Mouse (Mus musculus): ENCODE measurements around the gene Rmdn2. TPM values are rescaled to one million over a fixed set of nuclear protein-coding genes. Genes with fewer than 3 reads are reported as not detected.
A peak's percentile ranks its signal among the peaks of the same experiment; 100 is the strongest.

Gene Rmdn2
- polyA plus RNA-seq, 1 experiment from 2014 or later = 7.2 TPM

GRCm38 (mm10) chr17:79580264-79580920 is 31.3 kb upstream of the Rmdn2 start:
- TF ChIP-seq EP300 (optimal IDR thresholded peaks at IDR 0.05) (no peak), CTCF (IDR thresholded peaks at IDR 0.05; ENCODE audit: low read depth) (peak; percentile 96)
- DNase-seq (ENCODE audit: low spot score) (peak; percentile 80), ATAC-seq (ENCODE audit: low FRiP score, low TSS enrichment) (peak; percentile 69)
- Histone ChIP-seq H3K4me3 (ENCODE audit: low read depth, low read length) (no peak overlapping the region), H3K27me3 (ENCODE audit: control insufficient read depth, insufficient read depth, low read length) (no peaks in the 10 kb centered on the region), H3K4me2 (replicated peaks; ENCODE audit: low read depth) (no peak overlapping the region), H3K27ac (replicated peaks) (no peak overlapping the region), H3K9ac (ENCODE audit: low read length) (no peak overlapping the region), H3K4me1 (replicated peaks; ENCODE audit: control insufficient read depth, insufficient read depth) (no peaks in the 10 kb centered on the region), H3K9me3 (ENCODE audit: control insufficient read depth, low read length) (no peaks in the 10 kb centered on the region), H3K36me3 (ENCODE audit: control insufficient read depth, insufficient read depth, low read length) (no peaks in the 10 kb centered on the region)
- 65% methylated on average over 6 of the region's 6 CpGs for WGBS

GRCm38 (mm10) chr17:79583466-79583865 is 28.2 kb upstream of the Rmdn2 start:
- ATAC-seq (ENCODE audit: low FRiP score, low TSS enrichment) = no peak
- H3K9me3 ChIP-seq (ENCODE audit: control insufficient read depth, low read length) = no peaks in the 10 kb centered on the region
- no peak overlapping the region for H3K9ac ChIP-seq (ENCODE audit: low read length)
- no peak overlapping the region for H3K27ac ChIP-seq (replicated peaks)
- no peak overlapping the region for H3K4me3 ChIP-seq (ENCODE audit: low read depth, low read length)
- H3K27me3 ChIP-seq (ENCODE audit: control insufficient read depth, insufficient read depth, low read length) = no peaks in the 10 kb centered on the region
- H3K36me3 ChIP-seq (ENCODE audit: control insufficient read depth, insufficient read depth, low read length) = no peaks in the 10 kb centered on the region
- TF ChIP-seq EP300 (optimal IDR thresholded peaks at IDR 0.05) = no peak
- no peak for TF ChIP-seq CTCF (IDR thresholded peaks at IDR 0.05; ENCODE audit: low read depth)
- H3K4me1 ChIP-seq (replicated peaks; ENCODE audit: control insufficient read depth, insufficient read depth) = no peaks in the 10 kb centered on the region
- WGBS = 66% methylated on average over 4 of the region's 4 CpGs
- no peak for DNase-seq (ENCODE audit: low spot score)
- H3K4me2 ChIP-seq (replicated peaks; ENCODE audit: low read depth) = no peak overlapping the region

- no peak for TF ChIP-seq EP300 (optimal IDR thresholded peaks at IDR 0.05)
- no peak for TF ChIP-seq CTCF (IDR thresholded peaks at IDR 0.05; ENCODE audit: low read depth)
- no peak overlapping the region for H3K4me3 ChIP-seq (ENCODE audit: low read depth, low read length)
- H3K4me2 ChIP-seq (replicated peaks; ENCODE audit: low read depth) = no peak overlapping the region
- H3K9me3 ChIP-seq (ENCODE audit: control insufficient read depth, low read length) = no peaks in the 10 kb centered on the region
- H3K9ac ChIP-seq (ENCODE audit: low read length) = no peak overlapping the region
- no peaks in the 10 kb centered on the region for H3K4me1 ChIP-seq (replicated peaks; ENCODE audit: control insufficient read depth, insufficient read depth)
- H3K27ac ChIP-seq (replicated peaks) = no peak overlapping the region
- H3K36me3 ChIP-seq (ENCODE audit: control insufficient read depth, insufficient read depth, low read length) = no peaks in the 10 kb centered on the region
- WGBS = 78% methylated on average over 6 of the region's 6 CpGs
- no peak for DNase-seq (ENCODE audit: low spot score)
- ATAC-seq (ENCODE audit: low FRiP score, low TSS enrichment) = no peak
- H3K27me3 ChIP-seq (ENCODE audit: control insufficient read depth, insufficient read depth, low read length) = no peaks in the 10 kb centered on the region
Measured at GRCm38 (mm10) chr17:79584246-79584800, 27.3 kb upstream of the Rmdn2 start.

GRCm38 (mm10) chr17:79589913-79590312 is 21.8 kb upstream of the Rmdn2 start:
- no peak overlapping the region for H3K4me2 ChIP-seq (replicated peaks; ENCODE audit: low read depth)
- no peak for ATAC-seq (ENCODE audit: low FRiP score, low TSS enrichment)
- no peak for DNase-seq (ENCODE audit: low spot score)
- no peak overlapping the region for H3K9ac ChIP-seq (ENCODE audit: low read length)
- no peaks in the 10 kb centered on the region for H3K27me3 ChIP-seq (ENCODE audit: control insufficient read depth, insufficient read depth, low read length)
- H3K9me3 ChIP-seq (ENCODE audit: control insufficient read depth, low read length) = no peaks in the 10 kb centered on the region
- H3K36me3 ChIP-seq (ENCODE audit: control insufficient read depth, insufficient read depth, low read length) = no peaks in the 10 kb centered on the region
- no peak overlapping the region for H3K27ac ChIP-seq (replicated peaks)
- TF ChIP-seq CTCF (IDR thresholded peaks at IDR 0.05; ENCODE audit: low read depth) (no peak), EP300 (optimal IDR thresholded peaks at IDR 0.05) (no peak)
- no peaks in the 10 kb centered on the region for H3K4me1 ChIP-seq (replicated peaks; ENCODE audit: control insufficient read depth, insufficient read depth)
- WGBS = 62% methylated on average over 1 of the region's 1 CpGs
- H3K4me3 ChIP-seq (ENCODE audit: low read depth, low read length) = no peak overlapping the region

- H3K4me2 ChIP-seq (replicated peaks; ENCODE audit: low read depth) = no peak overlapping the region
Measured at GRCm38 (mm10) chr17:79595996-79596395, 15.7 kb upstream of the Rmdn2 start.

GRCm38 (mm10) chr17:79598151-79598550 is 13.5 kb upstream of the Rmdn2 start:
- H3K27me3 ChIP-seq (ENCODE audit: control insufficient read depth, insufficient read depth, low read length) = no peaks in the 10 kb centered on the region
- no peak overlapping the region for H3K4me2 ChIP-seq (replicated peaks; ENCODE audit: low read depth)
- H3K4me3 ChIP-seq (ENCODE audit: low read depth, low read length) = no peak overlapping the region
- H3K4me1 ChIP-seq (replicated peaks; ENCODE audit: control insufficient read depth, insufficient read depth) = no peaks in the 10 kb centered on the region
- no peak overlapping the region for H3K27ac ChIP-seq (replicated peaks)
- H3K36me3 ChIP-seq (ENCODE audit: control insufficient read depth, insufficient read depth, low read length) = no peaks in the 10 kb centered on the region
- 23% methylated on average over 2 of the region's 2 CpGs for WGBS
- ATAC-seq (ENCODE audit: low FRiP score, low TSS enrichment) (0 out of 2 replicates have a peak, but pooled peaks have one; percentile 40), DNase-seq (ENCODE audit: low spot score) (no peak)
- TF ChIP-seq CTCF (IDR thresholded peaks at IDR 0.05; ENCODE audit: low read depth) (no peak), EP300 (optimal IDR thresholded peaks at IDR 0.05) (no peak)
- H3K9me3 ChIP-seq (ENCODE audit: control insufficient read depth, low read length) = no peaks in the 10 kb centered on the region
- no peak overlapping the region for H3K9ac ChIP-seq (ENCODE audit: low read length)

More at GRCm38 (mm10) chr17:79595996-79596395, 15.7 kb upstream of the Rmdn2 start:
- ATAC-seq (ENCODE audit: low FRiP score, low TSS enrichment) = no peak
- no peaks in the 10 kb centered on the region for H3K4me1 ChIP-seq (replicated peaks; ENCODE audit: control insufficient read depth, insufficient read depth)
- no peaks in the 10 kb centered on the region for H3K9me3 ChIP-seq (ENCODE audit: control insufficient read depth, low read length)
- no peak for DNase-seq (ENCODE audit: low spot score)
- 31% methylated on average over 4 of the region's 4 CpGs for WGBS
- no peak overlapping the region for H3K4me3 ChIP-seq (ENCODE audit: low read depth, low read length)
- no peaks in the 10 kb centered on the region for H3K36me3 ChIP-seq (ENCODE audit: control insufficient read depth, insufficient read depth, low read length)
- no peaks in the 10 kb centered on the region for H3K27me3 ChIP-seq (ENCODE audit: control insufficient read depth, insufficient read depth, low read length)
- no peak overlapping the region for H3K27ac ChIP-seq (replicated peaks)
- H3K9ac ChIP-seq (ENCODE audit: low read length) = no peak overlapping the region
- TF ChIP-seq CTCF (IDR thresholded peaks at IDR 0.05; ENCODE audit: low read depth) (no peak), EP300 (optimal IDR thresholded peaks at IDR 0.05) (no peak)

Measured in stomach, postnatal 0 days (tissue).